Mouse (Mus musculus) ES-E14 (cell line): Measurements from ENCODE around the gene Dennd4b.

Experiments used
- CHD2 ChIP-seq: IDR thresholded peaks from 2 replicates; pipeline ENCODE4 v1.6.1; 2014; ENCODE audit warnings: mild to moderate bottlenecking, low read depth, low read length, inconsistent platforms
- HCFC1 ChIP-seq: IDR thresholded peaks from 2 replicates; pipeline ENCODE4 v1.6.1; 2012; ENCODE audit warnings: low read length, inconsistent platforms, borderline replicate concordance; ENCODE audit not compliant: insufficient read depth
- ZC3H11A ChIP-seq: IDR thresholded peaks from 2 replicates; pipeline ENCODE4 v1.6.1; 2012; ENCODE audit warnings: low read depth, mild to moderate bottlenecking, inconsistent platforms, low read length, borderline replicate concordance
- ZNF384 ChIP-seq: IDR thresholded peaks from 2 replicates; pipeline ENCODE4 v1.6.1; 2012; ENCODE audit warnings: low read depth, low read length, inconsistent platforms

DNA sequence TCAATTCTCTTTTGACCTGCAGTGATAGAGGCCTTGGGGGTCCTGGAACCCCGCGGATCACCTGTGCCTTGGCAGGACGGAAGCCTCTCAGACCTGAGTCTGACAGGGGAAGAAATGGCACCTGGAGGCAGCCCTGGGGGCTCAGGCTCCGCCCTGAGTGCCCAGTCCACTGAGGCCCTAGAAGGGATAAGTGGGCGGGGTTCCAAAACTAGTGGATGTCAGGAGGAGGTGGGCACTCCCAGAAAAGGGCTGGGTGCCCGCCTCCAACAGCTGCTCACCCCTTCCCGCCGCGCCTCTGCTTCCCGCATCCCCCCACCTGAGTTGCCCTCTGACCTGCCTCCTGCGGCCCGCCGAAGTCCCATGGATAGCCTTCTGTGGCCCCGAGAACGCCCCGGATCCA lies 11.9 kb downstream of the Dennd4b start:
- no peak for TF ChIP-seq HCFC1
- no peak for TF ChIP-seq ZNF384
- TF ChIP-seq ZC3H11A, result no peak
- no peak for TF ChIP-seq CHD2
